Mouse (Mus musculus) forebrain, embryonic 14.5 days (tissue): ENCODE results near the gene Apobec3. TPM values are rescaled to one million over a fixed set of nuclear protein-coding genes. Genes with fewer than 3 reads are reported as not detected.

Experiments used
- ATAC-seq: fragments of 200-750 bp; cut with Nextera tagmentation; 2 replicates; pipeline ENCODE4 v1.8.0; 2017; ENCODE audit warnings: mild to moderate bottlenecking, moderate library complexity
- DNase-seq: peaks from one replicate; pipeline ENCODE4 v3.0.0-alpha.2; 2015; ENCODE audit warnings: low spot score
- H3K27ac ChIP-seq: fragments of 300-500 bp; sonication (generic); 2 replicates; pipeline ENCODE4 v1.5.1; 2014; ENCODE audit warnings: low read depth, mild to moderate bottlenecking, control low read depth, low read length, moderate library complexity
- H3K27me3 ChIP-seq: fragments of 300-500 bp; sonication (generic); replicated peaks from 2 replicates; pipeline ENCODE4 v1.6.1; 2014; ENCODE audit warnings: low read length, control low read depth, mixed read lengths; ENCODE audit not compliant: control insufficient read depth, insufficient read depth
- H3K36me3 ChIP-seq: fragments of 300-500 bp; sonication (generic); 2 replicates; pipeline ENCODE4 v1.6.1; 2014; ENCODE audit warnings: low read length, control low read depth; ENCODE audit not compliant: control insufficient read depth, insufficient read depth
- H3K4me1 ChIP-seq: fragments of 300-500 bp; sonication (generic); 2 replicates; pipeline ENCODE4 v1.6.1; 2014; ENCODE audit warnings: antibody characterized with exemption, low read length, control low read depth; ENCODE audit not compliant: control insufficient read depth, insufficient read depth
- H3K4me2 ChIP-seq: fragments of 300-500 bp; sonication (generic); 2 replicates; pipeline ENCODE4 v1.6.1; 2014; ENCODE audit warnings: mild to moderate bottlenecking, control low read depth, low read length
- H3K4me3 ChIP-seq: fragments of 300-500 bp; sonication (generic); 2 replicates; pipeline ENCODE4 v1.5.1; 2014; ENCODE audit warnings: low read depth, low read length, control low read depth
- H3K9ac ChIP-seq: fragments of 300-500 bp; sonication (generic); 2 replicates; pipeline ENCODE4 v1.6.1; 2014; ENCODE audit warnings: mild to moderate bottlenecking, low read length, control low read depth, moderate library complexity
- H3K9me3 ChIP-seq: fragments of 300-500 bp; sonication (generic); replicated peaks from 2 replicates; pipeline ENCODE4 v1.6.1; 2016; ENCODE audit warnings: low read length, control low read depth, mixed read lengths; ENCODE audit not compliant: control insufficient read depth
- WGBS: fragments of 180-500 bp; shearing (Covaris S2); extraction: QIAGEN DNeasy Blood & Tissue Kit; methylation state at CpG from one replicate; pipeline ENCODE4 v1.1.7; 2014; 5-methylcytosine and 5-hydroxymethylcytosine counted together
- polyA plus RNA-seq: library from polyadenylated mRNA; unstranded; fragments of >200 nt; fragmentation: Nextera tagmentation; extraction: Ambion mirVana; gene quantifications from 2 replicates; pipeline ENCODE4 v1.2.1, GENCODE M21; 2014

Gene Apobec3
- polyA plus RNA-seq = 4.8 and 5.6 TPM in 2 replicates

- no peaks in the 10 kb centered on the region for H3K27me3 ChIP-seq
- 0 out of 2 replicates have a peak, but pooled peaks cover 8% of the 10 kb centered on the region for H3K4me1 ChIP-seq
- no peaks in the 10 kb centered on the region for H3K36me3 ChIP-seq
- H3K4me3 ChIP-seq = peak within 1 kb of the TSS; percentile 30
- H3K9ac ChIP-seq = peak within 1 kb of the TSS; percentile 59
- DNase-seq = peak; percentile 68
- 1% methylated on average over 20 of the region's 20 CpGs for WGBS
- peak; percentile 40; the same call in 1 of the 2 replicates for ATAC-seq
- H3K27ac ChIP-seq = no peak within 1 kb of the TSS; the same call in 1 of the 2 replicates
- peak within 1 kb of the TSS; percentile 59 for H3K4me2 ChIP-seq
- H3K9me3 ChIP-seq = no peaks in the 10 kb centered on the region
Observed at GRCm38 (mm10) chr15:79891436-79892212, at the start of gene Apobec3. Gene Apobec3, plus strand, starts transcription at chr15:79891659.

- ATAC-seq (no peak), DNase-seq (no peak)
- Histone ChIP-seq H3K27ac (no peak overlapping the region), H3K9ac (no peak overlapping the region), H3K9me3 (no peaks in the 10 kb centered on the region), H3K36me3 (no peaks in the 10 kb centered on the region), H3K4me1 (no peaks in the 10 kb centered on the region), H3K27me3 (no peaks in the 10 kb centered on the region), H3K4me3 (no peak overlapping the region), H3K4me2 (no peak overlapping the region)
- WGBS = 84% methylated on average over 3 of the region's 3 CpGs
Observed at GRCm38 (mm10) chr15:79842985-79843384, 48.5 kb upstream of the Apobec3 start.

GRCm38 (mm10) chr15:79845986-79846385, 45.5 kb upstream of the Apobec3 start:
- Histone ChIP-seq H3K4me2 (no peak overlapping the region), H3K4me1 (no peaks in the 10 kb centered on the region), H3K4me3 (no peak overlapping the region), H3K9me3 (no peaks in the 10 kb centered on the region), H3K9ac (no peak overlapping the region), H3K27me3 (no peaks in the 10 kb centered on the region), H3K36me3 (no peaks in the 10 kb centered on the region), H3K27ac (no peak overlapping the region)
- no peak for ATAC-seq
- 83% methylated on average over 4 of the region's 4 CpGs for WGBS
- DNase-seq = no peak

GRCm38 (mm10) chr15:79847100-79847499, 44.4 kb upstream of the Apobec3 start:
- WGBS = 18% methylated on average over 5 of the region's 5 CpGs
- ATAC-seq = no peak
- Histone ChIP-seq H3K27me3 (no peaks in the 10 kb centered on the region), H3K4me1 (no peaks in the 10 kb centered on the region), H3K4me3 (no peak overlapping the region), H3K27ac (no peak overlapping the region), H3K36me3 (no peaks in the 10 kb centered on the region), H3K9me3 (no peaks in the 10 kb centered on the region), H3K4me2 (no peak overlapping the region), H3K9ac (no peak overlapping the region)
- DNase-seq = no peak

- DNase-seq = no peak
- Histone ChIP-seq H3K27ac (no peak overlapping the region), H3K9ac (no peak overlapping the region), H3K4me2 (no peak overlapping the region), H3K4me3 (no peak overlapping the region), H3K4me1 (no peaks in the 10 kb centered on the region), H3K27me3 (no peaks in the 10 kb centered on the region), H3K9me3 (no peaks in the 10 kb centered on the region), H3K36me3 (no peaks in the 10 kb centered on the region)
- no peak for ATAC-seq
- 100% methylated on average over 2 of the region's 2 CpGs for WGBS
Observed at GRCm38 (mm10) chr15:79850143-79850542, 41.3 kb upstream of the Apobec3 start.

GRCm38 (mm10) chr15:79858979-79859378, 32.5 kb upstream of the Apobec3 start:
- 80% methylated on average over 5 of the region's 5 CpGs for WGBS
- Histone ChIP-seq H3K27ac (no peak overlapping the region), H3K4me2 (no peak overlapping the region), H3K4me1 (no peaks in the 10 kb centered on the region), H3K9ac (no peak overlapping the region), H3K36me3 (no peaks in the 10 kb centered on the region), H3K4me3 (no peak overlapping the region), H3K9me3 (no peaks in the 10 kb centered on the region), H3K27me3 (no peaks in the 10 kb centered on the region)
- no peak for DNase-seq
- no peak for ATAC-seq

- H3K9me3 ChIP-seq = no peaks in the 10 kb centered on the region
- no peak overlapping the region for H3K4me2 ChIP-seq
- ATAC-seq (no peak), DNase-seq (no peak)
- no peaks in the 10 kb centered on the region for H3K27me3 ChIP-seq
- 91% methylated on average over 9 of the region's 9 CpGs for WGBS
- no peak overlapping the region for H3K9ac ChIP-seq
- no peaks in the 10 kb centered on the region for H3K4me1 ChIP-seq
- H3K36me3 ChIP-seq = no peaks in the 10 kb centered on the region
- H3K27ac ChIP-seq = no peak overlapping the region
- no peak overlapping the region for H3K4me3 ChIP-seq
Observed at GRCm38 (mm10) chr15:79859821-79860220, 31.6 kb upstream of the Apobec3 start.

GRCm38 (mm10) chr15:79867260-79868002, 24.0 kb upstream of the Apobec3 start:
- WGBS = 92% methylated on average over 3 of the region's 3 CpGs
- Histone ChIP-seq H3K4me3 (no peak overlapping the region), H3K9me3 (no peaks in the 10 kb centered on the region), H3K27ac (no peak overlapping the region), H3K36me3 (no peaks in the 10 kb centered on the region), H3K9ac (no peak overlapping the region), H3K27me3 (no peaks in the 10 kb centered on the region), H3K4me2 (no peak overlapping the region), H3K4me1 (no peaks in the 10 kb centered on the region)
- no peak for DNase-seq
- ATAC-seq = no peak

GRCm38 (mm10) chr15:79873545-79873944, 17.9 kb upstream of the Apobec3 start:
- Histone ChIP-seq H3K27me3 (no peaks in the 10 kb centered on the region), H3K36me3 (no peaks in the 10 kb centered on the region)
- WGBS = 92% methylated on average over 8 of the region's 8 CpGs

More at GRCm38 (mm10) chr15:79873545-79873944, 17.9 kb upstream of the Apobec3 start:
- no peak for DNase-seq
- ATAC-seq = no peak
- no peak overlapping the region for H3K27ac ChIP-seq
- no peak overlapping the region for H3K9ac ChIP-seq
- no peaks in the 10 kb centered on the region for H3K9me3 ChIP-seq
- H3K4me1 ChIP-seq = no peaks in the 10 kb centered on the region
- H3K4me3 ChIP-seq = no peak overlapping the region
- no peak overlapping the region for H3K4me2 ChIP-seq
